Mouse (Mus musculus) cerebellum, postnatal 25 days (tissue): Measurements from ENCODE around the gene Fdxr.
A peak's percentile ranks its signal among the peaks of the same experiment; 100 is the strongest.

Experiments
- DNase-seq, 2 experiments: peaks; one replicate each; pipeline ENCODE4 v3.0.0; 2021; ENCODE audit warnings: mixed read lengths in 2 of 2

Gene Fdxr

GRCm38 (mm10) chr11:115276780-115277603 lies at the start of gene Fdxr:
Gene Fdxr, minus strand, starts transcription at chr11:115277050.
- peak; percentile 94 to 96 for DNase-seq

- peak in 1 of 2 experiments; percentile 35 for DNase-seq
Observed at GRCm38 (mm10) chr11:115323354-115323753, 46.5 kb upstream of the Fdxr start.

DNA sequence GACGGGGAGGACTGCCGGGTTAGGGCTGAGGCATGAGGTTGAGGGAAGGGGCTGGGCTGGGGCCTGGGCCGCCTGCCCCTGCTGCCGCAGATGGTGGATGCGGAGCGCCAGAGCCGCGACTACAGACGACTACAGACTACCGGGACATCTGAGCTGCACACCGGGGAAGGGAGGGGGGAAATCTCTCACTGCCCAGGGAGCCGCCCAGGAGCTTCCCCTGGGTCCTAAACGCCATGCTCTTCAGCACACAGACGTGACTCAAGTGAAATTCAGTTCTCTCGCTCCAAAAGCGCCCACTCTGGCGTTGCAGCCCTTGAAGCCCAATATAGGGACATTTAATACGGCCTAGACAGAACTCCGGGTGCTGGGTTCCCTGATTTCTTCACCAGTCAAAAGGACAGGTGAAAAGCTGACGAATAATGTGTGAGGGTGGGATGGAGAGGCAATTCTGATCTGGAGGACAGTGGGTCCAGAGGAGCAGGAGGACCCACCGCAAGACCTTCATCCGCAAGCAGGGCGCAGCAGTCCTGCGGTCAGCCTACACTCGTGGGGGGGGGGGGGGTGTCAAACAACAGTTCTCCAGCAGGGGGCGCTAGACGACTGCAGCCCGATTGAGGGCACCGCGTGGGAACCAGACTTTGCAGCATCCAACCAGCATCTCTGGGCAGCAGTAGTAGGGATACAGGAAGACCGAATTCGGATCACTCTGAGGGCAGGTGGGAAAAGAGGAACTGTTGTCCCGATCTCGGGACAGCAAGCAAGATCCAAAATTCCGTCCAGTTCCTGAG lies 45.2 kb upstream of the Fdxr start, which contains the start of gene Ush1g:
TSS of gene Ush1g (minus strand) at position 136 of the 788 bp plus-strand sequence.
- DNase-seq: peak; percentile 69 to 84

DNA sequence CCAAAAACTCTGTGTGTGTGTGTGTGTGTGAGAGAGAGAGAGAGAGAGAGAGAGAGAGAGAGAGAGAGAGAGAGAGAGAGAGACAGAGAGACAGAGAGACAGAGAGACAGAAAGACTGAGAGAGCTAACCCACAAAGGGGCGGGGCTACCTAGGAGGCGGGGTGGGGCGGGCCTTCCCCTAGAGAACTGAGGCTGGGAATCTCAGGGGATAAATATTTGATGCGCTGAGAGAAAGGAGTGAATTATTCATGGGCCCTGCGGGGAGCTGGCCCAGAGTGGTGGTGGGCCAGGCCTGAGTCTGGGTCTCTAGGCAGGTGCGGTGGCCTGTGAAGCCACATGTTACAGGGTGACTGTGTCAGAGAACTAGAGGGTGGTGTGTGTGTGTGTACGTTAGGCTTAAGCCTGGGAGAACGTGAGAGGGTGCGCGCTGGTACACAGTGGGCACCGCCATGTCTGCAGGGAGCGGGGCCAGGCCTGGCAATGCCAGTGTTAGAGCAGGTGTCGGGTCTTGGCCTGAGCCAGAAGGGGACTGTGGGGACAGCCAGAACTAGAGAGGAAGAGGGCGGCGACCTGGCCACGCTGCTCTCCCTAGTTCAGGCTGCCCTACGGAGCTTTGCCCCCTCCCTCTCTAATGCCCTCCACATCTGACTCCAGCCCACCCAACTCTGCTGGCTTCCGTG lies 43.0 kb upstream of the Fdxr start:
- DNase-seq: peak; percentile 62 to 70

DNA sequence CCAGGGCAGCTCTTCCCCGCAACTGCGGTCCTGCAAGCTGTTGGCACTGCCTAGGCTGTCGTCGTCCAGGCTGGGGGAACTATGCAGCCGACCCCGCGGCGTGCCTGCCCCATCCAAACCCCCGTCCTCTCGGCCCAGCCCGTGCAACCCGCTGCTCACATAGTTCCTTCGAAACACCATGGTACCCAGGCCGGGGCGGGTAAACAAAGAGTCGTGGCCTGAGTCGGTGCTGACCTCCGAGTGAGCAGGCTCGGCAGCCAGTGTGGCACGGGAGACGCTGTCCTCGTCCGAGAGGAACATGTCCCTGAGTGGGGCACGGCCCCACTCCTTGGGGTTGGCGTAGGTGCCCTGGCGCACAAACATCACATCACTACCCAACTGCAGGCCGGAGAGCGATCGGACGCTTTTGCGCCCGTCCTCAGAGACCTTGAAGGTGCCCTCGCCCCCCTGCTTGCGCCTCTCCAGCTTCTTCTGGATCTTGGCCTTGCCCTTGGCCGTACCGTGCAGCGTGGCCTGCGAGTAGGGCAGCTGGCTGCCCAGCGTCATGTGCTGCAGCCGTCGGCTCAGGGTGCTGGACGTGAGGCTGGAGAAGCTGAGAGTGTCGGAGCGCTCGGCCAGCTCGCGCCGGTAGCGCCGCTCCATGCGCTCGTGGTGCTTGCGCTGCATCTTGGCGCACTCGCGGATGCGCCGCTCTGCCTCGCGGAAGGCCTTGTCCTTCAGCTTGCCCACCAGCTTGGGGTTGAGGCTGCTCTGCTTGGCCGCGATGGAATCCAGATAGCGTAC lies 41.6 kb upstream of the Fdxr start:
- DNase-seq: peak in 1 of 2 experiments; percentile 26

- no peak for DNase-seq
Observed at GRCm38 (mm10) chr11:115317204-115317603, 40.4 kb upstream of the Fdxr start.

GRCm38 (mm10) chr11:115314249-115314648 lies 37.4 kb upstream of the Fdxr start:
- DNase-seq: no peak

GRCm38 (mm10) chr11:115308781-115309180 lies 31.9 kb upstream of the Fdxr start:
- DNase-seq: no peak

DNA sequence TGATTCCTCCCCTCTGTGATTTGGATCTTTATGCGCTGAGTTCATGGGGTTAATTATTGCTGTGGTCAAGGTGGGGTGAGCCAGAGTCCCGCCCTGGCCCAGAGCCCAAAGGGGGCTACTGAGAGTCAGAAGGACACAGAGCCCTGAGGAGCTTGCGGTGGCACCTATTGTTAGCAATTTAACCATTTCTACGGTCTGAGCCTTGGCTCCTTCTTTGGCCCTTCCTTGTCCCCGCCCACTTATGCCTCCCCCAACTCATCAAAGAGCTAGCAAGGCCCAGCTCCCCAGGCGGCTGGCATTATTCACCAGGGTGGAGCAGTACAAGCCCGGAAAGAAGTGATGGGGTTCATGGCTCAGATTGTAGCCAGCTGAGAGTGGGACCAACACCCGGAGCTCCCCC lies 30.0 kb upstream of the Fdxr start, which contains the start of gene Otop2:
TSS of gene Otop2 (plus strand) at position 301 of the 400 bp plus-strand sequence.
- no peak for DNase-seq

GRCm38 (mm10) chr11:115303167-115303566 lies 26.3 kb upstream of the Fdxr start:
- DNase-seq: no peak

DNA sequence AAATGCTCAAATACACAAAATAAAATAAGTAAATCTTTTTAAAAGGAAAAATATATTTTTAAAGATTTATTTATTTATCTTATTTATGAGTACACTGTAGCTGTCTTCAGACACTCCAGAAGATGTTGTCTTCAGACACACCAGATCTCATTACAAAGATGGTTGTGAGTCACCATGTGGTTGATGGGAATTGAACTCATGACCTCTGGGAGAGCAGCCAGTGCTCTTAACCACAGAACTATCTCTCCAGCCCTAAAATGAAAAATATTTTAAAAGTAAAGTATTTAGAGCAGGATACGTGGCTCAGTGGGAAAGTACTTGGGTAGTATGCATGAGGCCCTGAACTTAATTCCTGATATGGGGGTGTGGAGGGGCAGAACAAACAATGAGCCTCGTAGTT lies 24.5 kb upstream of the Fdxr start:
- no peak for DNase-seq

DNA sequence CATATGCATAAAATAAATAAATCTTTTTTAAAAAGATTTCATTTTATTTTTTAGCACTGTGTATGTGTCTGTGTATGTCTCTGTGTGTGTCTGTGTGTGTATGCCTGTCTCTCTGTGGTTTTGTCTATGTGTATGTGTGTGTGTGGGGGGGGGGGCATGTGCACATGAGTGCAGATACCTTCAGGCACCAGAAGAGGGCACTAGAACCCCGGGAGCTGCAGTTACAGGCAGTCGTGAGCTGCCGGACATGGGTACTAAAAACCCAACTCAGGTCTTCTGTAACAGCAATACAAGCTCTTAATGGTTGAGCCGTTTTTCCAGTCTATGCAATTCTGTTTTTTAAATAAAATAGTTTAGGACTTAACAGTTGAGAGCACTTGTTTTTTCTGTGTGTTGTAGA lies 23.9 kb upstream of the Fdxr start:
- DNase-seq: no peak

- no peak for DNase-seq
Observed at GRCm38 (mm10) chr11:115298160-115298559, 21.3 kb upstream of the Fdxr start.

DNA sequence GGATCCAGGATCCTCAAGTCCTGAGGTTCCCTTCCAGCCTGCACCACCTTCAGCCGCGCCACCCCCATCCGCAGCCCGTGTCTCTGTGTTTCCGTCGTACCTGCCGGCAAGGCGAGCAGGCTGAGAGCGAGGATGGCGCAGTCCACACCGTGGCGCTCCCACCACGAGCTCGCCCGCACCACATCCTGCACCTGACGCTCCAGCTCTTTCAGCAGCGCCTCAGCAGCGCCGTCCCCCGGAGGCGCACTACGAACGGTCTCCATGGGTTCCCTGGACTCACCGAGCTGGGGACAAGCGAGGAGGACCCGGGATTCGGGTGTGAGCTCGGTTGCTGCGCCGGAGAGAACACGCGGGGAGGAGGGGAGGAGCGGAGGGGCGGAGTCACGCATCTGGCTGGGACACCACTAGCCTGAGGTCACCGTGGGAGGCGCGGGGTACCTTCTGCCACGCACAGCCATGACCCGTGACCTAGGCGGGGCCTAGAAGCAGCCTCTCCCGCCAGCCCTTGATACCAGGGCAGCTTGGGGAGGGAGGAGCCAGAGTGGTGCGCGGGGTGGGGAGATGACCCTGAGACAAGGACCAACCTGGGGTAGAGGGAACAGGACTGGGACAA lies 20.5 kb upstream of the Fdxr start, which contains the start of gene Fads6:
TSS of gene Fads6 (minus strand) at position 450 of the 613 bp plus-strand sequence.
- peak; percentile 87 to 90 for DNase-seq

DNA sequence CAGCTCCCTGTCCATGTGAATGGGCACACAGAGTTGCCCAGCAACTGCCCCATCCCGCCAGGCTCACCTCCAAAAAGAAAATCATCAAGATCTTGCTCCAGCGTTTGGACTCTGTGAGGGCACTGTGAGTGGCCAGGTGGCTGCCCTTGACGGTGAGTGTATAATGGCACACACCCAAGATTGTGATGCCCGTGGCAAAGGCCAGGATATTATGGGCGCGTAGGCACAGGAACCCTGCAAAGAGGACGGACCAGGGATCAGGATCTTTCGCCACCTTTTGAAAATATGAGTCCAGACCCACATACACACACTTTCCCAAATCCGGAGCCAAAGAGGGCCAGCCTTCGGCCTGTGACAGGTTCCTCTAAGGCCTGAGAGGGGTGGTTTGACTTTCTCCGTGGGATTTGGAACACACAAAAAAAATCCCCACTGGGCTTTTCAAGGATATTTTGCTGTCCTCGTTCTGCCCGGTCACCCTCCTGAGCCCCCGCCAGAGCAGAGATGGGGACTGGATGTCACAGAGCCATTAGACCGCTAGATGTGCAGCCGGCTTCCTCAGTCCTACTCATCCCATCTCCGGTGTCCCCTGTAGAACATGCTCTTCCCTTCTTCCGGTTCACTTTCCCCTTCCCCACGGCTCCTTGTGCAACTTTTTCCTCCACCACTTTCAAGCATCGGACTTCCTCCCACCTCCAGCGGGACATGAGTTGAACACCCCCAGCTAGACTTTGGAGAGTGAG lies 19.8 kb upstream of the Fdxr start:
- DNase-seq: peak; percentile 74 to 78

DNA sequence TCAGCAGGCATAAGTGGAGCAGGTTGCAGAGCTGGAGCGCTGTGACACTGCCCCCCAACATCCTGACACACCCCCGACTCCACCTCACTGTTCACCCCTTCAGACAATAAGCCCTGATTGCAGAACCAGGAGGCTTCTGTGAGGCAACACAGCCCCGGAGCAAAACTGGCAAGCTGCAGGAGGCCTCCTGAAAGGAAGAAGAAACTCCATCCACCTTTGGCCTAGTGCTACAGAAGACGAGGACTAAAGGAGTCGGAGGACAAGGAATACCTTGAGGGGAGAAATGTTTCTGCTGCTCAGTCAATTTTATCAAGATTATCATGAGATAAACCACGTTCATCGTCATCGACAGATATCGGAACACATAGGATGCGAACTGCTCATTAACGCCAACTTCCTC lies 19.1 kb upstream of the Fdxr start:
- DNase-seq: no peak

DNA sequence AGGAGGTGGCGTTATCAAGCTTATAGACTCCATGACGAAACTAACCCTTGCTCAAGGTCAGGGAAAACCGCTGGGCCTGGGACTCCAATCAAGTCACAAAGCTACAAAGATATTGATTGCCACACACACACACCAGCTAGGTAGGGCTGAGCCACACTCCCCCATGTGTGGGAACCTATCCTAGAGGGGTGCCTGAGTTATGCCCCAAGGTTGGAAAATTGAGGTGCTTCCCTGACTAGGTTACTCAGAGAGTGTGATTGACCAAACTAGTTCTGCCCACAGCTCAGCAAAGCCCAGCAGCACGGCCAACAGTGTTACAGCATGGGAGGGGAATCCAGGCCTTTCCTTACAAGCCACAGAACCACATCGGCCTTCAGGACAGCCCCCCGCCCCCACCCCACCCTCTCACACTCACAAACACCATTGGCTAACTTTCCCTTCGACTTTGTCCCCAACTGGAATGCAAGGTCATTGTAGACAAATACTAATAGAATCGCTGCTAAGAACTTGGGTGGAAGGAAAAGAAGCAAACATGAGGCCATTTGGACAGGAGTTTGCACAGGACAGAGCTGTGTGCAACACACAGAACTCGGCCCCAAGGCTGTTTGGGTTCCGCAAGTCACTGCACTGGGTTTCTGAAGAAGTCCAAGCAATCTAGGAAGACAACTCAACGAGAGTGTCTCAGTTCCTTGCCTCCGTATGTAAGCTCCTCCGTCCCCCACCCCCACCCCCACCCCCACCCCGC lies 16.0 kb upstream of the Fdxr start:
- DNase-seq: no peak

DNA sequence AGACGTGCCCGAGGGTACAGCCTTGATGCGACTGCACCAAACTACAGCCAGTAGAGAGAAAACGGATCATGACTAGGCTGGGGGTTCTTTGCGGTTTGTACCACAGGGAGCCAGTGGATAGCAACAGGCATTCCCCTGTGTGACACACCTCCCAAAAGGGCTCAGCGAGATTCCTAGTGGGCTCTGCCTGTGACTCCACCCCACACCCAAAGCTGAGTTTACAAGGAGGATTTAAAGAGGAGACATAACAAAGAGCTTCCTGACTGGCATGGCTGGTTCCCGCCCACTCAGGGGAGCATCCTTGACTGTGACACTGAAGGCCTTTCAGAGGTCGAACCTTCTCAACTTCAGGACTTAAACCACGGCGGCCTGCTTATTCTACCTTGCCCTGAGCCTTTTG lies 14.7 kb upstream of the Fdxr start:
- peak in 1 of 2 experiments; percentile 12 for DNase-seq

- DNase-seq: no peak
Observed at GRCm38 (mm10) chr11:115290919-115291318, 14.1 kb upstream of the Fdxr start.

DNA sequence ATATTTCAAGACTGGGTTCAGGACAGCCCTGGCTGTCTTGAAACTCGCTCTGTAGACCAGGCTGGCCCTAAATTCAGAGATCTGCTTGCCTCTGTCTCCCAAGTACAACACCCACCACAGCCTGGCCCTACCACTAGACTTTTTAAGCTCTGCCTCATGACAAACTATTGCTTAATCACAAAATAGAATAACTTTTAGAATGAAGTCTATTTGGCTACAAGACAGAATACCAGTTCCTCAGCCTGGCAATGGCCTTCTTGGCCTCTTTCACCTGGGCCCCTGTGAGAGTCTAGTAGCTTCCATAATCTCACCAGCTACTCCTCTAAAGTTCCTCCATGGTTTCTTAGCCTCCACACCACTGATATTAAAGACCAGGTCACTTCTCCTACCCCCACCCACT lies 13.5 kb upstream of the Fdxr start:
- DNase-seq: no peak
